Mouse (Mus musculus): ENCODE data around the gene Ddx47.

DNA sequence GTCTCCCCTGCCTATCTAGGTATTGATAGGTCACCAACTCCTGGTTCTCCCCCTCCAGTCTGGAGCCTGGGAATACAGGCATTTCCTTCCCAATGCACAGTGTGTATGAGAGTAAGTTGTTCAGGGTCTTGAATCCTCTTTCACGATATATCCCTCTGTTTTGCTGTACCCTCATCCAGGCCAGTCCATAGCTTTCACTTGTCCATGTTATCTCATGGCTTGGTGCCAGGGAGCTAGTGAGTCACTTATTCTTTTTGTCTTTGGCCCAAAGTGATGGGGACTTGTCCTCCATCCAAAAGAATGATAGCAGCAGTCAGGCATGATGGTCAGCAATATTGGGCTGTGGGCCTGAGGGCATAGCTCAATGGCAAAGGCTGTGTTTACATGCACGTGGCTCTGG, 15.3 kb downstream of the Ddx47 start:
- TF ChIP-seq POLR2A (IDR thresholded peaks at IDR 0.05; ENCODE audit: borderline replicate concordance, control insufficient read depth, low read depth, low read length), result no peak
- no peak for TF ChIP-seq CTCF (IDR thresholded peaks at IDR 0.05; ENCODE audit: control insufficient read depth, insufficient read depth, low read length)

All from bone marrow, adult 2 months (tissue).